Mouse (Mus musculus): ENCODE results near the gene Dlk2. TPM values are rescaled to one million over a fixed set of nuclear protein-coding genes. Genes with fewer than 3 reads are reported as not detected.
A peak's percentile ranks its signal among the peaks of the same experiment; 100 is the strongest.

The Dlk2 gene
- polyA plus RNA-seq (2014; fragmentation: Nextera tagmentation; extraction: Ambion mirVana), result 1.3 and 1.8 TPM in 2 replicates

DNA sequence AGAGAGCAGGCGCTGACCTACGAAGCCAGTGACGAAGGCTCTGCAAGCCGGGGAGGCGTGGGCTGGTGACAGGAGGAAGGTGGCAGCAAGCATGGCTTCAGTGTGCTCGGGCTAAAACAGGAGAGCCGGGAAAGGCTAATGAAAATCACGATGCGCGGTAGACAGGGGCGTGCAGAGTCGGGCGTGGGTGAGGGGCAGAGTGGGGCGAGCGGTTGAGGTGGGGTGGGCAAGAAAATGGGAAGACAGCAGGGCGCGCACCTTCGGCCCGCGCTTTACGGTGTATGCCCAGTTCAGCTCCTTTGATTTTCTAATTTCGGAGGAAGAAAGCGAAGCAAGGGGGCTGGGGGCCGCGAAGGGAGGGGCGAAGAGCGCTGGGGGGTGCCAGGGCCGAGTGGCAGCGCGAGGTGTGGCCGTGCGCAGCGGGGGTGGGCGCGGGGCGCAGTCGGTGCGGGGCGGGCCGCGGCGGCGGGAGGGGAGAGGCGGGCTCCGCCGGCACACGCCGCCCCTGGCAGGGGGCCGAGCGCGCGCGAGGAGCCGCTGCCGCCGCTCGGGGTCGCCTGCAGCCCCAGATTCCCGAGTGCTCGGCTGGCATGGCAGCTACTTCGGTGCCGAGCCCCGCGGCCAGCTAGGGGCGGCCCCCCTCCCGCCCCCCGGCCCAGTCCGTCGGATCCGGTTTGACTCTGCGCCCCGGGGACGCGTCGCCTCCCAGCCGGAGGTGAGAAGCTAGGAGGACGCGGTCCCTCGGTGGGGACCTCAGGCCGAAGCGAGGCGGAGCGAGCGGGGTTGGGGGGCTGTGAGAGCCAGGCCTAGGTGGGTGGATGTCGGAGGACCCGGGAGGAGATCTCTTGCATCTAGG lies at the start of gene Dlk2:
Gene Dlk2, plus strand, starts transcription at position 58 of the 856 bp plus-strand sequence.
- Histone ChIP-seq H3K36me3 (ENCODE audit: control insufficient read depth, insufficient read depth, low read length) (no peaks in the 10 kb centered on the region), H3K4me3 (ENCODE audit: low read depth, low read length) (peak within 1 kb of the TSS; percentile 60), H3K4me1 (replicated peaks; ENCODE audit: control insufficient read depth, insufficient read depth, low read length) (peaks cover 12% of the 10 kb centered on the region; the same call in 1 of the 2 replicates), H3K27me3 (ENCODE audit: control insufficient read depth, insufficient read depth, low read length) (peaks cover 40% of the 10 kb centered on the region), H3K4me2 (replicated peaks; ENCODE audit: low read depth, low read length) (peak within 1 kb of the TSS; percentile 100), H3K9ac (ENCODE audit: low read depth, low read length) (peak within 1 kb of the TSS; percentile 58), H3K27ac (ENCODE audit: low read depth, low read length) (no peak within 1 kb of the TSS), H3K9me3 (ENCODE audit: control insufficient read depth, low read length) (no peaks in the 10 kb centered on the region)
- DNase-seq (ENCODE audit: low spot score), result peak; percentile 54
- ATAC-seq (ENCODE audit: low FRiP score), result peak; percentile 58; the same call in 1 of the 2 replicates
- 0% methylated on average over 44 of the region's 86 CpGs for WGBS

DNA sequence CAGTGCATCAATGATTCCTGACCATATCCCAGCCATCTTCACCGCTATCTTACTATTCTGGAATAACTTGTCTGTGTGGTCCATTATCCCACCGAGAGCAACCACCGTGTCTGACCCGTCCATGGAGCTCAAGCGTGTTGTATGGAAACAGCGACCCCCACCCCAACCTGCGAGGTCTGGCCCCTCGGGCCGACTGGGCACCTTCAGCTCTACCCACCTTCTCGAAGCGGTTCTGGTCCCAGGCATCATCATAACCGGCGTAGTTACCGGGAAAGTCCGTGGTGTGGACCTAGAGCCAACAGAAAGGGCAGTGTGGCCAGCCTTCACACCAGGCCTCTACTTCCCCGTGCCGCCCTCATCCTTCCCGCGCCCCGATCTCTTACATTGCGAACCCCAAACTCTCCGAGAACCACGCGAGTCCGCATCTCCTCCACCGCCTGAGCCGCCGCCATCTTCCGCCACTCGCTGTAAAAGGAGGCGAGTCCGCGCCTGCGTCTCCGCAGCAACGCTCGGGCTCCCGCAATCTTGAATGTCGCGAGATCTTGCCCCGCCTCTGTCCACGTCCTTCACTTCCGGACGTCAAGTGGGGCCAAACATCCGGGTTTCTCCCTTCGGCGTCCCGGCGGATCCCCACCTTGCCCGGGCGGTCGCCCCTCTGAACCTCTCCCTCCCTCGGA lies 49.6 kb upstream of the Dlk2 start, which contains the start of the genes Polr1c and Yipf3:
Gene Polr1c, minus strand, starts transcription at position 543 of the 677 bp plus-strand sequence.
Gene Yipf3, plus strand, starts transcription at position 569 of the 677 bp plus-strand sequence.
- peak within 1 kb of the TSS; percentile 97 for H3K4me3 ChIP-seq (ENCODE audit: low read depth, low read length)
- peak within 1 kb of the TSS; percentile 93 for H3K9ac ChIP-seq (ENCODE audit: low read depth, low read length)
- ATAC-seq (ENCODE audit: low FRiP score), result peak; percentile 90
- H3K27ac ChIP-seq (ENCODE audit: low read depth, low read length), result peak within 1 kb of the TSS; percentile 78
- no peaks in the 10 kb centered on the region for H3K9me3 ChIP-seq (ENCODE audit: control insufficient read depth, low read length)
- H3K36me3 ChIP-seq (ENCODE audit: control insufficient read depth, insufficient read depth, low read length), result peaks cover 26% of the 10 kb centered on the region
- no peaks in the 10 kb centered on the region for H3K27me3 ChIP-seq (ENCODE audit: control insufficient read depth, insufficient read depth, low read length)
- H3K4me1 ChIP-seq (replicated peaks; ENCODE audit: control insufficient read depth, insufficient read depth, low read length), result peaks cover 7% of the 10 kb centered on the region
- WGBS, result under 1% methylated on average over 53 of the region's 53 CpGs
- peak within 1 kb of the TSS; percentile 58 for H3K4me2 ChIP-seq (replicated peaks; ENCODE audit: low read depth, low read length)
- peak; percentile 96 for DNase-seq (ENCODE audit: low spot score)

- 0 out of 2 replicates have a peak overlapping the region, but pooled peaks have one; percentile 10 for H3K27ac ChIP-seq (ENCODE audit: low read depth, low read length)
- H3K4me2 ChIP-seq (replicated peaks; ENCODE audit: low read depth, low read length), result peak overlapping the region; percentile 54
- H3K36me3 ChIP-seq (ENCODE audit: control insufficient read depth, insufficient read depth, low read length), result peaks cover 25% of the 10 kb centered on the region
- H3K4me3 ChIP-seq (ENCODE audit: low read depth, low read length), result peak overlapping the region; percentile 97
- DNase-seq (ENCODE audit: low spot score), result no peak
- no peak for ATAC-seq (ENCODE audit: low FRiP score)
- no peaks in the 10 kb centered on the region for H3K27me3 ChIP-seq (ENCODE audit: control insufficient read depth, insufficient read depth, low read length)
- H3K9me3 ChIP-seq (ENCODE audit: control insufficient read depth, low read length), result no peaks in the 10 kb centered on the region
- H3K9ac ChIP-seq (ENCODE audit: low read depth, low read length), result peak overlapping the region; percentile 93
- under 1% methylated on average over 37 of the region's 37 CpGs for WGBS
- H3K4me1 ChIP-seq (replicated peaks; ENCODE audit: control insufficient read depth, insufficient read depth, low read length), result peaks cover 8% of the 10 kb centered on the region
Observed at GRCm38 (mm10) chr17:46248189-46248522, 49.1 kb upstream of the Dlk2 start.

- no peak overlapping the region for H3K27ac ChIP-seq (ENCODE audit: low read depth, low read length)
- ATAC-seq (ENCODE audit: low FRiP score), result no peak
- no peak overlapping the region for H3K4me3 ChIP-seq (ENCODE audit: low read depth, low read length)
Observed at GRCm38 (mm10) chr17:46251174-46251573, 46.0 kb upstream of the Dlk2 start.

GRCm38 (mm10) chr17:46252571-46253451 lies 44.4 kb upstream of the Dlk2 start:
- H3K4me2 ChIP-seq (replicated peaks; ENCODE audit: low read depth, low read length), result peak overlapping the region; percentile 99
- H3K36me3 ChIP-seq (ENCODE audit: control insufficient read depth, insufficient read depth, low read length), result peaks cover 7% of the 10 kb centered on the region; the same call in 1 of the 2 replicates
- no peak overlapping the region; the same call in 1 of the 2 replicates for H3K9ac ChIP-seq (ENCODE audit: low read depth, low read length)
- H3K27me3 ChIP-seq (ENCODE audit: control insufficient read depth, insufficient read depth, low read length), result peaks cover 9% of the 10 kb centered on the region; the same call in 1 of the 2 replicates
- H3K9me3 ChIP-seq (ENCODE audit: control insufficient read depth, low read length), result no peaks in the 10 kb centered on the region
- ATAC-seq (ENCODE audit: low FRiP score) (no peak), DNase-seq (ENCODE audit: low spot score) (peak; percentile 73)
- no peak overlapping the region; the same call in 1 of the 2 replicates for H3K4me3 ChIP-seq (ENCODE audit: low read depth, low read length)
- WGBS, result 55% methylated on average over 14 of the region's 14 CpGs
- no peak overlapping the region for H3K27ac ChIP-seq (ENCODE audit: low read depth, low read length)
- H3K4me1 ChIP-seq (replicated peaks; ENCODE audit: control insufficient read depth, insufficient read depth, low read length), result peaks cover 13% of the 10 kb centered on the region

More at GRCm38 (mm10) chr17:46251174-46251573, 46.0 kb upstream of the Dlk2 start:
- H3K9me3 ChIP-seq (ENCODE audit: control insufficient read depth, low read length), result no peaks in the 10 kb centered on the region
- H3K36me3 ChIP-seq (ENCODE audit: control insufficient read depth, insufficient read depth, low read length), result peaks cover 7% of the 10 kb centered on the region; the same call in 1 of the 2 replicates
- H3K4me1 ChIP-seq (replicated peaks; ENCODE audit: control insufficient read depth, insufficient read depth, low read length), result peaks cover 16% of the 10 kb centered on the region
- H3K4me2 ChIP-seq (replicated peaks; ENCODE audit: low read depth, low read length), result no peak overlapping the region
- peaks cover 9% of the 10 kb centered on the region; the same call in 1 of the 2 replicates for H3K27me3 ChIP-seq (ENCODE audit: control insufficient read depth, insufficient read depth, low read length)
- H3K9ac ChIP-seq (ENCODE audit: low read depth, low read length), result no peak overlapping the region
- 81% methylated on average over 7 of the region's 7 CpGs for WGBS
- no peak for DNase-seq (ENCODE audit: low spot score)

DNA sequence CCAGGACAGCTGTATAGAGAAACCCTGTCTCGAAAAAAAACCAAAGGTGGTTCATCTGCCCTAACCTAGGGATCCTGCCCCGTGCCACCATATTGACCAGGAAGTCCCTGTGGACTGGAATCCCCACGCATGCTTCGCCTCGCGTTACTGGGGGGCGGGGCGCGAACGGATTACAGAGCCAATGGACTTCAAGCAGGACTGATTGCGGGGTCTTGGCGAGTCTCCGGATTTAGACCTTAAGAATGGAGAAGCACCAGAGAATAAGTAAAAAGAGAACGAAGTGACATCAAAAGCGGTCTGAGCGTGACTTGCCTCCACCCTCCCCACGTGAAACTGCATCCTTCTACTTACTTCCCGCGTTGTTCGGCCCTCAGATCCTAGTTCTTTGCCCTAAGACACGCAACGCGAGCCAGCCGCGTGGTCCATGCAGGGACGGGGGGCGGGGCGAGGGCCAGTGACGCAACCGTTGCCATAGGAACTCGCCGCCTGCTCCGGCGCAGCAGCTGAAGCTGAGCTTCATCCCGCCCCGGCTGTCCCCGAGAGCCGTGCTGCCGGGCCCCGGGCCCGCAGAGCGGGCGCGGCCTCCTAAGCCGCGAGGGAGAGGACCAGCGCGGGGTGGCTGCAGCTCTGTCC lies 43.7 kb upstream of the Dlk2 start, which contains the start of gene Lrrc73:
Gene Lrrc73, plus strand, starts transcription at position 80 of the 633 bp plus-strand sequence.
- Histone ChIP-seq H3K27ac (ENCODE audit: low read depth, low read length) (0 out of 2 replicates have a peak within 1 kb of the TSS, but pooled peaks have one; percentile 36), H3K9ac (ENCODE audit: low read depth, low read length) (peak within 1 kb of the TSS; percentile 67), H3K36me3 (ENCODE audit: control insufficient read depth, insufficient read depth, low read length) (peaks cover 7% of the 10 kb centered on the region; the same call in 1 of the 2 replicates), H3K4me1 (replicated peaks; ENCODE audit: control insufficient read depth, insufficient read depth, low read length) (peaks cover 12% of the 10 kb centered on the region), H3K9me3 (ENCODE audit: control insufficient read depth, low read length) (no peaks in the 10 kb centered on the region), H3K4me3 (ENCODE audit: low read depth, low read length) (peak within 1 kb of the TSS; percentile 66), H3K4me2 (replicated peaks; ENCODE audit: low read depth, low read length) (peak within 1 kb of the TSS; percentile 99), H3K27me3 (ENCODE audit: control insufficient read depth, insufficient read depth, low read length) (peaks cover 9% of the 10 kb centered on the region; the same call in 1 of the 2 replicates)
- DNase-seq (ENCODE audit: low spot score) (peak; percentile 95), ATAC-seq (ENCODE audit: low FRiP score) (peak; percentile 90)
- WGBS, result 4% methylated on average over 32 of the region's 48 CpGs

DNA sequence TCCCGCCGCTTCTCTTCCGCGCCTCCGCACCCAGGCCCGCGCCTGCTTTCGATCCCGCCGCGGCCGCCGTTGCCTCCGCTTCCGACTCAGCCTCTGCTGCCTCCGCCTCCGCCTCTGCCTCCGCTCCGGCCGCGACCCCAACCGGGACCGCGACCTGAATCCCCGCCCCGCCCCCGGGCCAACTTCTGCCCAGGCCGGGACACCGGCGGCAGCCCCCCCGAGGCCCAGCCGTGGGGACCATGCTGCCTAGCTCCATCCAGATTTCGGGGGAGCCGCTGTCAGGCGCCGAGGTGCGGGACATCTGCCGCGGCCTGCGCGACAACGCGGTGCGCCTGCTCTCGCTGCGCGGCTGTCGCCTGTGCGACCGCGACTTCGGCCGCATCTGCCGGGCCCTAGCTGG lies 43.1 kb upstream of the Dlk2 start:
- 0 out of 2 replicates have a peak overlapping the region, but pooled peaks have one; percentile 36 for H3K27ac ChIP-seq (ENCODE audit: low read depth, low read length)

More for the DNA sequence above, 43.1 kb upstream of the Dlk2 start:
- Histone ChIP-seq H3K4me1 (replicated peaks; ENCODE audit: control insufficient read depth, insufficient read depth, low read length) (peaks cover 9% of the 10 kb centered on the region), H3K36me3 (ENCODE audit: control insufficient read depth, insufficient read depth, low read length) (peaks cover 7% of the 10 kb centered on the region; the same call in 1 of the 2 replicates), H3K4me3 (ENCODE audit: low read depth, low read length) (peak overlapping the region; percentile 66), H3K27me3 (ENCODE audit: control insufficient read depth, insufficient read depth, low read length) (peaks cover 9% of the 10 kb centered on the region; the same call in 1 of the 2 replicates), H3K4me2 (replicated peaks; ENCODE audit: low read depth, low read length) (peak overlapping the region; percentile 99), H3K9me3 (ENCODE audit: control insufficient read depth, low read length) (no peaks in the 10 kb centered on the region), H3K9ac (ENCODE audit: low read depth, low read length) (peak overlapping the region; percentile 67)
- peak; percentile 62 for DNase-seq (ENCODE audit: low spot score)
- under 1% methylated on average over 34 of the region's 54 CpGs for WGBS
- peak; percentile 43 for ATAC-seq (ENCODE audit: low FRiP score)

Measured in hindbrain, embryonic 11.5 days (tissue).